Mouse (Mus musculus): Measurements from ENCODE around the gene Gm609.

Gene Gm609

DNA sequence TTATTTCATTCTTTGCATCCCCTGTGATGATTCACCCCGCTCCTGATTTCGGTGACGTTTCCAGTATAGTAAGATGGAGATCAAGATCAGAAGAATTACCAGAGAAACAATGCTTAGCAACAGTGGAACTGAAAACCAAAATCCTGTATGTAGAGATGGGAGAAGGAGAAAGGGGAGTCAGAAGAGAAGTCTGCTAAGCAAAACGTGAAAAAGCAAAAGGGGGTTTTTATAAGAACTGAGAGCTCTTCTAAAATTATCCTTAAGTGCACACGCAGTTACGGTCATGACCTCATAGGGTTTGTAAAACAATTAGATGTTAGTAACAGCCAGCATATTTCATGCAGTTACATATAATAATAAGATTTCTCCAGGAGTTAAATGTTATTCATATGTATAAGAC lies 100.5 kb downstream of the Gm609 start:
- DNase-seq, result no peak

DNA sequence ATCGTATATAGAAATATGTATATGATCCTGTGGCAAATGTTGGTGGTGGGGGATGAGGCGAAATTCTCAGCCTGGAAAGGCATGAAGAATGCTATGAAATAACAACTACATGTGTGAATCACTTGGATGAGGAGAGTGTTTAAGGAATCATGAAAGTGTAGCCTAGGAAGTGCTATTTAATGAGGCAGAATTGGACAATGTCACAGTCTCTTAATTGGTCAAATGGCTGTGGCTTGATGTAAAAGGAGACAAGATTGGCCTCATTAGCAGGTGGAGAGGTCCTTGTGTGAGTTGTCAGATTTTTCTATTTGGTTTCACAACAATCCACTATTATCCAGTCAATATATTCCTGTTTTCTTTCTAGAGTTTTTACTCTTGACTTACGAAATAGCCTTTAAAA lies 101.1 kb downstream of the Gm609 start:
- DNase-seq, result no peak

DNA sequence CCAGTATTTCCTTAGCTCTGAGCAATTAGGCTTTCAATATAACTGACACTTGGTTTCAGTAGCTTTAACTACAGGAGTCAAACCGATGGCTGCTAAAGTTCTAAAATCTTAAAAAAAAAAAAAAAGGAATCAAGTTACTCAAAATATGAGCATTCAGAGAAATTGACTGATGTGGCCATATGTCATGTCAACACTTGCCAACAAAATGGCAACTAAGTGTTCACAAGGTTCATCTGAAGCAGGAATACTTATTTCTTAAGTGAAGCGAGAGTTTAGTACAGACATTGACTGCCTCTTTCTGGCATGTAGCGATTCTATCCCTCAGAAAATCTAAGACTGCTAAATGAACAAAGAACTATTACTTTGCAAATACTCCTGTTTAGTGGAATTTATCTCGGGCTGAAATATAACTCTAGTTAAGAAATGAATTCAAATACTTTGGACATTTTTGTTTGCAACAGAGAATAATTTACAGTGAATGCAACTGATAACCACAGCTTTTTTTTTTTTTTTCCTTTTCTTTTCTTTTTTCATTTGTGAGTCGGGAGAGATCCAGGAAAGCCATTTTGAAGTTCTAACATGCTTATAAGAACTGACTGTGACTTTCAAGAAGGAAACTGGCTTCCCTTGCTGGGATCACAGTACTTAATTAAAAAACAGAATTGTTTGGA lies 102.3 kb downstream of the Gm609 start:
- DNase-seq, result no peak

- DNase-seq, result no peak
Measured at GRCm38 (mm10) chr16:45389833-45390232, 102.9 kb downstream of the Gm609 start.

- DNase-seq, result no peak
Measured at GRCm38 (mm10) chr16:45389041-45389440, 103.7 kb downstream of the Gm609 start.

- no peak for DNase-seq
Measured at GRCm38 (mm10) chr16:45381811-45382210, 111.0 kb downstream of the Gm609 start.

- no peak for DNase-seq
Measured at GRCm38 (mm10) chr16:45378959-45379358, 113.8 kb downstream of the Gm609 start.

DNA sequence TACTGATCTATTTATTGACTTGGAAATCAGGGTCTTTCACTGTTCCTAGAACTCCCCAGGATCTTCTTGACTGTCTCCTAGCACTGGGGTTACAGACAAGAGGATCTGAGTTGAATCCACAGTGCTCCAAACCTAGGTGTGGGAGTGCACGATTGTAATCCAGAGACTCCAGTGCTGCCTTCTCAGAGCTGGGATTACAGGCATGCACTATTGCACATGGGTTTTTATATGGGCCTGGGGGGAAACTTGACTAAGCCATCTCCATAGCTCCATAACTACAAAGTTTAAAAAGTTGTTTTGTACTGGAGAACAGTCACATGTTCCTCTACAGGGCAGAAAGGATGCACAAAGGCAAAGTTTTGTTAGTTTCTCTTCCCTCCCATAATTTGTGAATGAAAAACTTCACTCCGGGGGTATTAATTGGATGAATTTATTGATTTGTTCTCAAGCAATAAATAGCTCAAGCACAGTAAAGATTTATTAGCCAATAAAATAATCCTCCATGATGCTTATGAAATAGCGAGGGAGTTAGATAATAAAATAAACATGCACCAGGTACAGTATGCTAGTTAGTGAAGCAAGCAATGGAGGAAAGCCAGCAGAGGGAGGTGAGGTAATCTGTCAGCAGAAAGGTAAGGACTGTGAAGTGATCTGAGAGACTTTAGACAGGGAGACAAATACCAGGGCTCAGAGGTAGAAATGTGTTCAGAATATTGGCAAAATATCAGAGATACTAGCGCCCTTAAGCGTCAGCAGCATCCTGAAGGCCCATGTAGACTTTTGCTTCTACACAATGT lies 114.4 kb downstream of the Gm609 start:
- DNase-seq, result no peak

DNA sequence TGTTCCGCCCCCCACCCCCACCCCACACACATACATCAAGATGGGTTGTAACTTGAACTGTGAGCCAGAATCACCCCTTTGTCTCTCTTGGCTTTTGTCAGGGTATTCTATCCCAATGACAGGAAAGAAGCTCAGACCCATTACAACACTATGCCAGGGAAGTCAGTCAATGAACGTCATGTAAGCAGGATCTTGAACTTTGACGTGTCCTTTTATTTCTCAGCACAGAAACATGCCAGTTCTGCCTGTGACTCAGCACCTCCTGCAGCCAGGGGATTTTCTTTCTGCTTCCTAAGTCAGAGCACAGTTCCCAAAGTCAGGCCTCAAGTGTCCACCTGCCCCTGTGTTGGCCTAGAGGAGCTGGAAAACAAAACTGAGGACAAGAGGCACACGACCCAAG lies 115.4 kb downstream of the Gm609 start:
- no peak for DNase-seq

GRCm38 (mm10) chr16:45376812-45377211 lies 116.0 kb downstream of the Gm609 start:
- DNase-seq, result no peak

DNA sequence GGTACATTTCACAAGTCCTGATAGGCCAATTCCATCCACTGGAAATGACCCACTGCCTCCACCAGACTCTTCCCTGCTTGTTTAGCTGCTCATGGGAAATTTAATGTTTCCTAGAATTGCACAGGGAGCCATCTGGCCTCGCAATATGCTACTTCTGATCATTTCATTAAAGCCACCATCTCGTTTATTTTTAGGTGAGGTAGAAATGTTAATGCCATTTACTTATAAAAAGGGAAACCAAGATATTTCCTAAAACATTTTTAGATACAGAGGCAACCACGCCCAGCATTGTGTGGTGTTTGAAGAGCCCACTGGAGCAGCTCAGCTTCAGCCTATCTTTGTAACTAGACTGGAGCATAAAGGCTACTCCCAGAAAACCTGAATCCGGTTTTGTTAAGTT lies 116.5 kb downstream of the Gm609 start:
- DNase-seq, result peak; percentile 16

DNA sequence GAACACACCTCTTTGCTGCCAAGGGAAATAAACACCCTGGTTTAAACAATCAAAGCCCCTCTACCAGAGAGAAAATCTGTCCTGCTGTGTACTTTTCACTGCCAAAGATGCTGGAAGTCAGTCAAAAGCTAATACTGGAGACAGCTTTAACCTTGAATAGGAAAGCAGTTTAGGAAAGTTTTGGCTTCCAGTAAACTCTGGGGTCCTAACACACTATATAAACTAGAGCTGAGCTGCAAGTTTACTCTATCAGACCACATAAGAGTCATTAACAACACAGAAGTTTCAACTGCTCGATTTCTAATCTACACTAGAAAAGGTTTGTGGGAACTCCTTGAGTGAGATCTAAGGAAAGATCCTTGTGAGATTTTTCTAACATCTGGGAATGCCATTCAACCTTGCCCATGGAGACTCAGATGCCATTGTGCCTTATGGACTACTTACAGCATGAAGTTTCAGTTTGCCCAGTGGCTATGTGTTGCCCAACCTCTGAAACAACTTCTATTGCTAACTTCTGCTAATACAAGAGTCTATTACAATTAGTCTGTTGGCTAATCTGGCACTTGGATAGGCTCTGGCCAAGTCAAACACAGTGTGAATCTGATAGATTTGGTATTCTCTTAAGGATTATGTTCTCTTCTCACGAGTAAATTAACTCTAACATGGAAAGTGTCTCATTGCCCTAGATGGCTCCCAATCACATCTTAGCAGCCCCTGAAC lies 117.1 kb downstream of the Gm609 start:
- DNase-seq, result no peak

DNA sequence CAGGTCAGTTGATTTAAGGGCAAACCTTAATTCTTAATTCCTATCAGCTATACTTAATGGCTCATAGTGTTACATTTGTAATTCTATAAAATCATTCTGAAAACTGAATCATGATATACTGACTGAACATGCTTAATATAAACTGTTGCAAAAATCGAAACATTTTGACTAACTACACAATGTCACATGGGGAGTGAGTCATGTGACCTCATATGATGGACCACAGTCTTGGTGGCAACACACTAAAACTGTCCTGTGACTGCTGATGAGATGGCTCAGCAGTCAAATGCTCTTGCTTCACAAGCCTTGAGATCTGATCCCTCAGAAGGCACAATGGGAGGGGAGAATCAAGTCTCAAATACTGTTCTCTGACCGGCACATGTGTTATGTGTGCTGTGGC lies 118.7 kb downstream of the Gm609 start:
- no peak for DNase-seq

DNA sequence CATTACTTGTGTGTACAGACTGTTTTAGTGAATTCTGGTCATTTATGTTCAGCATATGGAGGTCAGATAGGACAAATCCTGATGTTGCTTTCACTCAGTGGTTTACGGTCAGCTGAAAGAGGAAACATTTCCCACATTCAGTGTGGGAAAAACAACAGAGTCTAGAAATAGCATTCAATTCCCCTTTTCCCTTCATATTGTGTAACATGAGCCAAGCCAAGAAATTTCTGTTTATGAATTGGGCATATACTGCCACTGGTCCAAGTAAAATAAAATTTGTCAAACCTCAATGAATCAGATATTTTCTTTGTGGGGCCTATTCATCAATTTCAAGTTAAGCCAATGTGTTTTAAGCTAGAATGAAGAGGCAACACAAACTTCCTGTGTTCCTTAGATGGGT lies 121.7 kb downstream of the Gm609 start:
- DNase-seq, result no peak

DNA sequence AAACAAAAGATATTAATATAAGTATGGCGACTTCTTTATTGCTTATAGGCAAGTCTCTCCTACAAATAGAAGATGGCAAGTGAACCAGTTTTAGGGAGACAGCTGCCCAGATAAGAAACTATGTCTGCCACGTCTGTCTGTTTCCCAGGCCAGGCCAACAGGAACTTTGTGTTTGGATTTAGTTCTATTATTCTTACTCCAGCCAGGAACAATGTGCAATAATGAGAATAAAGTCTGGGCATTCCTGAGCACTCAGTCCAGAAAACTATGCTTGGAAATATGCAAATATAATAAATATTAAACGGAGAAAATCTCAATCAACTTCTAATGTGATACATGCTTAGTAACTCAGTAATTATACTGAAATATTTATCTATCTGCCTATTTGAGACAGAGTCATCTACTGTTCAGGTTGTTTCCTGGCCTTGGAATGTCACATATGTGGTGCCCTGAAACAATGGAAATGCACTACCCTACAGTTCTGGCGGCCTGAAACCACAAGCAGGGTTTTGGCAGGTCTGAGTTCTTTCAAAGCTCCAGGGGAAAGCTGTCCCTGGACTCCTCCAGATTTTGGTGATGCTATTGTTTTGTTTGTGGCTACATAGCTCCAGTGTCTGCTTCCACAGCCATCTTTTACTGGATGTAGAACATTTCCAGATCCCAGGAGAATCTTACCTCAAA lies 123.3 kb downstream of the Gm609 start:
- DNase-seq, result no peak

GRCm38 (mm10) chr16:45366111-45366510 lies 126.7 kb downstream of the Gm609 start:
- DNase-seq, result no peak

DNA sequence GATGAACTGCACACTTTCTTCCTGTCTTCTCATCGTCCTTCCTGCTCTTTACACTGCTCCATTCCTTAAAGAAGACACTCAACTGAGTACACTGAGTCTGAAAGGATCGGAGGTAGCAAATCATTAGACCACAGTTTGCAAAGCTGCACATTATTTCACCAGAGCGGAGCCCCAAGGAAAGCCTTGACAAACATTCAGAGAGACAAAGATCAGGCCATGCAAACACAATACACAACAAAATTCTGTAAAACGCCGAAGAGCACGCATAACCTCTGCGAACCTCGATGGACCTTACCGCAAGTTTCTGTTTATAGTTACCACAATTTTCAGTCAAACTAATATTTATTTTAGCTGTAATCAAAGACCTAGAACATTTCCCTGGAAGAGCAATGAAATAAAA lies 127.4 kb downstream of the Gm609 start:
- no peak for DNase-seq

DNA sequence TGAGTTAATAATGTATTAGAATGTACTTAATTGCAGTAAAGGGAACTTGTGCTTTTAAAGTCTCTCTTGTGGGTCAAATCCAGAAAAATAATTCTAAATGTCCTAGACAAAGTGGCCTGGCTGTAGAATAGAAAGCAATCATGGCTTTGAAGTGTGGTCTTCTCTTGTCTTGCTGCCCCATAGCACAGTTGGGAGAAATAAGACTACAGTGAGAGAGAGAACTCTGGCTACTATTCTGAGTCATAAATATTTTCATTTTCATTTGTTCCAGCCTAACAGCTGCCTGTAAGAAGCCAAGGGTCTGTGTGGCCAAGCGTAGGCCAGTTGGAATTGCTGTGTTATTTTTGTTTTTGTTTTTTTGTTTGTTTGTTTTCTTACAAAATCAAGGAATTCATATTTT lies 128.1 kb downstream of the Gm609 start:
- DNase-seq, result no peak

- DNase-seq, result no peak
Measured at GRCm38 (mm10) chr16:45363480-45364045, 129.2 kb downstream of the Gm609 start.

All from cerebellum, postnatal 36 days (tissue).